Mouse (Mus musculus): ENCODE measurements around the gene Prim2.

The Prim2 gene

GRCm38 (mm10) chr1:33551350-33551749, 118.2 kb downstream of the Prim2 start:
- in situ Hi-C loops (cut with MboI, MseI) = no loop called here

GRCm38 (mm10) chr1:33541708-33542107, 127.9 kb downstream of the Prim2 start:
- in situ Hi-C loops (cut with MboI, MseI) = no loop called here

GRCm38 (mm10) chr1:33537948-33538347, 131.6 kb downstream of the Prim2 start:
- in situ Hi-C loops (cut with MboI, MseI) = no loop called here

- in situ Hi-C loops (cut with MboI, MseI) = no loop called here
These were observed 133.2 kb downstream of the Prim2 start for GRCm38 (mm10) chr1:33536272-33537004.

- in situ Hi-C loops (cut with MboI, MseI) = no loop called here
These were observed 134.4 kb downstream of the Prim2 start for GRCm38 (mm10) chr1:33535140-33535686.

- in situ Hi-C loops (cut with MboI, MseI) = no loop called here
These were observed 137.7 kb downstream of the Prim2 start for GRCm38 (mm10) chr1:33531860-33532259.

GRCm38 (mm10) chr1:33531097-33531856, 138.3 kb downstream of the Prim2 start:
- in situ Hi-C loops (cut with MboI, MseI) = no loop called here

GRCm38 (mm10) chr1:33530491-33530890, 139.1 kb downstream of the Prim2 start:
- in situ Hi-C loops (cut with MboI, MseI) = no loop called here

- in situ Hi-C loops (cut with MboI, MseI) = loop anchor here (10.0 kb wide), 1 partner anchor 565 kb away; no protein-coding TSS in a partner anchor
These were observed 139.9 kb downstream of the Prim2 start for GRCm38 (mm10) chr1:33529543-33530232.

- in situ Hi-C loops (cut with MboI, MseI) = loop anchor here (10.0 kb wide), 1 partner anchor 563 kb away; no protein-coding TSS in a partner anchor
These were observed 142.2 kb downstream of the Prim2 start for GRCm38 (mm10) chr1:33527352-33527863.

- in situ Hi-C loops (cut with MboI, MseI) = loop anchor here (10.0 kb wide), 1 partner anchor 558 kb away; no protein-coding TSS in a partner anchor
These were observed 146.4 kb downstream of the Prim2 start for GRCm38 (mm10) chr1:33523223-33523622.

- in situ Hi-C loops (cut with MboI, MseI) = no loop called here
These were observed 154.5 kb downstream of the Prim2 start for GRCm38 (mm10) chr1:33515124-33515523.

- in situ Hi-C loops (cut with MboI, MseI) = no loop called here
These were observed 158.3 kb downstream of the Prim2 start for GRCm38 (mm10) chr1:33511310-33511709.

GRCm38 (mm10) chr1:33504371-33504770, 165.2 kb downstream of the Prim2 start:
- in situ Hi-C loops (cut with MboI, MseI) = no loop called here

GRCm38 (mm10) chr1:33502890-33503289, 166.7 kb downstream of the Prim2 start:
- in situ Hi-C loops (cut with MboI, MseI) = no loop called here

GRCm38 (mm10) chr1:33502298-33502697, 167.3 kb downstream of the Prim2 start:
- in situ Hi-C loops (cut with MboI, MseI) = no loop called here

- in situ Hi-C loops (cut with MboI, MseI) = no loop called here
These were observed 169.5 kb downstream of the Prim2 start for GRCm38 (mm10) chr1:33500111-33500510.

- in situ Hi-C loops (cut with MboI, MseI) = no loop called here
These were observed 170.0 kb downstream of the Prim2 start for GRCm38 (mm10) chr1:33499603-33500002.

- in situ Hi-C loops (cut with MboI, MseI) = no loop called here
These were observed 173.5 kb downstream of the Prim2 start for GRCm38 (mm10) chr1:33496128-33496527.

GRCm38 (mm10) chr1:33495586-33495985, 174.0 kb downstream of the Prim2 start:
- in situ Hi-C loops (cut with MboI, MseI) = no loop called here

- in situ Hi-C loops (cut with MboI, MseI) = no loop called here
These were observed 174.4 kb downstream of the Prim2 start for GRCm38 (mm10) chr1:33495203-33495553.
